Mouse (Mus musculus) myocyte (in vitro differentiated cells): ENCODE results near the gene Slc38a1.

Source experiments
- E2F4 ChIP-seq: IDR thresholded peaks from one replicate; pipeline ENCODE4 v1.6.1; 2011; ENCODE audit warnings: mild to moderate bottlenecking, control low read depth, moderate library complexity; ENCODE audit not compliant: insufficient read depth
- MYOD1 ChIP-seq, 3 experiments: IDR thresholded peaks; one replicate each; pipeline ENCODE4 v1.6.1; 2011; ENCODE audit warnings: control low read depth in 2 of 3, low read depth in 2 of 3, mild to moderate bottlenecking in 2 of 3, moderate library complexity in 1 of 3; ENCODE audit not compliant: insufficient read length in 2 of 3, control insufficient read depth in 1 of 3
- POLR2AphosphoS2 ChIP-seq: IDR thresholded peaks from one replicate; pipeline ENCODE4 v1.6.1; 2011; ENCODE audit warnings: low read depth, control low read depth; ENCODE audit not compliant: insufficient read length
- USF1 ChIP-seq: IDR thresholded peaks from one replicate; pipeline ENCODE4 v1.6.1; 2011; ENCODE audit warnings: low read depth, mild to moderate bottlenecking, control low read depth, moderate library complexity

- no peak for TF ChIP-seq MYOD1 (IDR thresholded peaks at IDR 0.05; ENCODE audit: control insufficient read depth in 1 of 3, insufficient read length in 2 of 3, low read depth in 2 of 3)
- no peak for TF ChIP-seq E2F4
- no peak for TF ChIP-seq USF1
- no peak for TF ChIP-seq POLR2AphosphoS2
These were observed 14.5 kb downstream of the Slc38a1 start for GRCm38 (mm10) chr15:96628256-96628655.
